In the genomic region with DNA sequence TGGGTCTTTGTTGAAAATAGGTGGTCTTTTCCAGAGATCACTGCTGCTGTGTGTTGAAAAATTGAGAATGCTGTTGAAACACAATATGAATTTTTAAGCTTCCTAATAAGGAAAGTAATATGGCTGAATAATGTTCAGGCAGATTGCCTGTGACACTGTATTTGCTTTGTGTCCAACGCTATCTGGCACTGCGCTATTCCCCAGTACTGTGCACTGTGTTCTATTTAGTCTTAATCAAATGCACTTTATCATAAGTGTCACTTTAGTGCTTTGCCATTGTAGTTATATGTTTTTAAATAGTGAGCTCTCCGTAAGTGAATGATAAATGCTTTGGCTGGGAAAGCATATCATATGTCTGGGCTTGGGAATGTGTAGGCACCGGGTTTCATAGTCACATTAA, we compare ENCODE assay signal across 20 mouse cellular contexts.
DNase-seq lines count a peak whose midpoint lies in the region; ATAC-seq and TF ChIP-seq lines count a peak whose summit lies in the region.
"Had no signal": no experiment of that assay in that cellular context is flagged by ENCODE, and none has a peak within 500 bp of the region (broad histone marks: within the 10 kb centered on the region; RNA-seq: fewer than 3 reads in every experiment).

No protein-coding gene starts in this region.

- H3K27me3 ChIP-seq in embryonic facial prominence, embryonic 11.5 days (ENCODE audit: control insufficient read depth, insufficient read depth, low read length): no peaks in the 10 kb centered on the region
- H3K27me3 ChIP-seq in embryonic facial prominence, embryonic 10.5 days (replicated peaks; ENCODE audit: low read depth, poor library complexity, severe bottlenecking): no peaks in the 10 kb centered on the region
- no peaks in the 10 kb centered on the region for H3K27me3 ChIP-seq in stomach, embryonic 15.5 days (replicated peaks)
- no peaks in the 10 kb centered on the region for H3K27me3 ChIP-seq in stomach, postnatal 0 days (ENCODE audit: control insufficient read depth, insufficient read depth, low read length)
- H3K27me3 ChIP-seq: embryonic facial prominence, embryonic 12.5 days; forebrain, embryonic 13.5 days; forebrain, embryonic 15.5 days had no signal

- no peak for TF ChIP-seq CTCF in stomach, postnatal 0 days (IDR thresholded peaks at IDR 0.05; ENCODE audit: low read depth)

- ATAC-seq in embryonic facial prominence, embryonic 11.5 days (replicated peaks; ENCODE audit: insufficient number of reproducible peaks, low FRiP score, low TSS enrichment, low read depth): 0 out of 2 replicates have a peak, but pooled peaks have one; percentile 52
- ATAC-seq in stomach, embryonic 15.5 days (ENCODE audit: insufficient read depth, low FRiP score, low read depth): peak; percentile 77
- ATAC-seq in stomach, postnatal 0 days (ENCODE audit: low FRiP score, low TSS enrichment): peak; percentile 47; the same call in 1 of the 2 replicates
- ATAC-seq in inflammation-experienced regulatory T-cells, adult 6 months: no peak
- ATAC-seq: activated CD4-positive, CD25-positive, alpha-beta regulatory T cell, adult 4 months; forebrain, embryonic 13.5 days; forebrain, embryonic 15.5 days; forebrain, postnatal 0 days had no signal

- 86% methylated on average over 4 of the region's 4 CpGs for WGBS in embryonic facial prominence, embryonic 11.5 days
- WGBS in embryonic facial prominence, embryonic 10.5 days: 95% methylated on average over 4 of the region's 4 CpGs
- 59% methylated on average over 4 of the region's 4 CpGs for WGBS in stomach, embryonic 15.5 days
- 50% methylated on average over 4 of the region's 4 CpGs for WGBS in stomach, postnatal 0 days

- H3K36me3 ChIP-seq in embryonic facial prominence, embryonic 11.5 days (replicated peaks; ENCODE audit: control insufficient read depth, insufficient read depth, low read depth, low read length): no peaks in the 10 kb centered on the region
- H3K36me3 ChIP-seq in embryonic facial prominence, embryonic 10.5 days (replicated peaks): no peaks in the 10 kb centered on the region
- H3K36me3 ChIP-seq in stomach, embryonic 15.5 days: no peaks in the 10 kb centered on the region
- no peaks in the 10 kb centered on the region for H3K36me3 ChIP-seq in stomach, postnatal 0 days (ENCODE audit: control insufficient read depth, insufficient read depth, low read length)
- H3K36me3 ChIP-seq: embryonic facial prominence, embryonic 12.5 days; forebrain, embryonic 15.5 days had no signal

- TF ChIP-seq EP300 in stomach, postnatal 0 days (optimal IDR thresholded peaks at IDR 0.05): no peak

- no peak overlapping the region for H3K4me2 ChIP-seq in embryonic facial prominence, embryonic 11.5 days (ENCODE audit: low read depth, low read length)
- no peak overlapping the region for H3K4me2 ChIP-seq in stomach, embryonic 15.5 days
- no peak overlapping the region for H3K4me2 ChIP-seq in stomach, postnatal 0 days (replicated peaks; ENCODE audit: low read depth)
- H3K4me2 ChIP-seq: embryonic facial prominence, embryonic 12.5 days; forebrain, embryonic 13.5 days; forebrain, embryonic 15.5 days had no signal

- no peak overlapping the region for H3K9ac ChIP-seq in embryonic facial prominence, embryonic 11.5 days (replicated peaks; ENCODE audit: low read length)
- no peak overlapping the region for H3K9ac ChIP-seq in stomach, embryonic 15.5 days
- no peak overlapping the region for H3K9ac ChIP-seq in stomach, postnatal 0 days (ENCODE audit: low read length)
- H3K9ac ChIP-seq: embryonic facial prominence, embryonic 12.5 days; forebrain, embryonic 13.5 days; forebrain, embryonic 15.5 days; forebrain, postnatal 0 days had no signal

- no peak for DNase-seq in embryonic facial prominence, embryonic 11.5 days (ENCODE audit: low spot score)
- DNase-seq in embryonic facial prominence, embryonic 10.5 days (ENCODE audit: low spot score): no peak
- DNase-seq in forelimb bud, embryonic 11.5 days (ENCODE audit: low read depth, low spot score): peak; percentile 6
- DNase-seq in stomach, postnatal 0 days (ENCODE audit: low spot score): no peak
- DNase-seq in lung, postnatal 10 days: no peak
- DNase-seq: adrenal gland, adult 8-10 months; adrenal gland, postnatal 14 days; adrenal gland, postnatal 36 days; cerebellum, adult 11-12 months; cerebellum, adult 2 months; cerebellum, adult 9-10 months; cerebellum, postnatal 10 days; cerebellum, postnatal 25 days; forebrain, postnatal 0 days had no signal

- H3K4me3 ChIP-seq in embryonic facial prominence, embryonic 11.5 days (ENCODE audit: low read depth, low read length): no peak overlapping the region
- H3K4me3 ChIP-seq in embryonic facial prominence, embryonic 10.5 days: no peak overlapping the region
- no peak overlapping the region for H3K4me3 ChIP-seq in stomach, embryonic 15.5 days (replicated peaks)
- no peak overlapping the region for H3K4me3 ChIP-seq in stomach, postnatal 0 days (ENCODE audit: low read depth, low read length)
- H3K4me3 ChIP-seq: embryonic facial prominence, embryonic 12.5 days; forebrain, embryonic 13.5 days; forebrain, embryonic 15.5 days had no signal

- no peaks in the 10 kb centered on the region for H3K4me1 ChIP-seq in embryonic facial prominence, embryonic 11.5 days (ENCODE audit: control insufficient read depth, insufficient read depth, low read length)
- no peaks in the 10 kb centered on the region for H3K4me1 ChIP-seq in embryonic facial prominence, embryonic 10.5 days
- no peaks in the 10 kb centered on the region; the same call in 1 of the 2 replicates for H3K4me1 ChIP-seq in stomach, embryonic 15.5 days
- no peaks in the 10 kb centered on the region for H3K4me1 ChIP-seq in stomach, postnatal 0 days (replicated peaks; ENCODE audit: control insufficient read depth, insufficient read depth)

- no peaks in the 10 kb centered on the region for H3K9me3 ChIP-seq in embryonic facial prominence, embryonic 11.5 days (replicated peaks; ENCODE audit: control insufficient read depth, low read length)
- no peaks in the 10 kb centered on the region for H3K9me3 ChIP-seq in embryonic facial prominence, embryonic 10.5 days
- no peaks in the 10 kb centered on the region for H3K9me3 ChIP-seq in stomach, embryonic 15.5 days
- no peaks in the 10 kb centered on the region for H3K9me3 ChIP-seq in stomach, postnatal 0 days (ENCODE audit: control insufficient read depth, low read length)
- H3K9me3 ChIP-seq: embryonic facial prominence, embryonic 12.5 days; forebrain, embryonic 13.5 days; forebrain, embryonic 15.5 days had no signal

- H3K27ac ChIP-seq in embryonic facial prominence, embryonic 11.5 days (replicated peaks; ENCODE audit: low read depth, low read length): no peak overlapping the region
- H3K27ac ChIP-seq in embryonic facial prominence, embryonic 10.5 days (replicated peaks): no peak overlapping the region
- H3K27ac ChIP-seq in stomach, embryonic 15.5 days: no peak overlapping the region
- no peak overlapping the region for H3K27ac ChIP-seq in stomach, postnatal 0 days (replicated peaks)
- H3K27ac ChIP-seq: embryonic facial prominence, embryonic 12.5 days; forebrain, embryonic 13.5 days; forebrain, embryonic 15.5 days had no signal
